Mouse (Mus musculus) MEL (cell line): ENCODE measurements around the gene E130116L18Rik. TPM values are rescaled to one million over a fixed set of nuclear protein-coding genes. Genes with fewer than 3 reads are reported as not detected.

Experiments
- DNase-seq: peaks from one replicate; pipeline ENCODE4 v3.0.0; 2011; ENCODE audit warnings: low read depth, low spot score
- H3K27ac ChIP-seq: 2 replicates; pipeline ENCODE4 v1.5.1; 2012; ENCODE audit warnings: low read depth, mild to moderate bottlenecking, control low read depth, low read length, moderate library complexity; ENCODE audit not compliant: control insufficient read depth
- H3K27me3 ChIP-seq, 2 experiments: fragments of 150-350 bp in 1 of 2; sonication (generic) in 1 of 2; 2 replicates each; pipeline ENCODE4 v1.6.1; 2012; ENCODE audit warnings: low read length in 2 of 2, mild to moderate bottlenecking in 2 of 2, improper control_type of control experiment in 1 of 2, moderate library complexity in 1 of 2; ENCODE audit not compliant: insufficient read depth in 2 of 2, control insufficient read depth in 1 of 2
- H3K36me3 ChIP-seq, 2 experiments: 2 replicates each; pipeline ENCODE4 v1.6.1; 2012 to 2014; ENCODE audit warnings: low read length in 2 of 2, improper control_type of control experiment in 1 of 2, inconsistent platforms in 1 of 2, mild to moderate bottlenecking in 1 of 2; ENCODE audit not compliant: insufficient read depth in 2 of 2, control insufficient read depth in 1 of 2
- H3K4me1 ChIP-seq, 2 experiments: fragments of 150-350 bp in 1 of 2; sonication (generic) in 1 of 2; 2 replicates each; pipeline ENCODE4 v1.6.1; 2012; ENCODE audit warnings: low read length in 2 of 2, improper control_type of control experiment in 1 of 2, mild to moderate bottlenecking in 1 of 2; ENCODE audit not compliant: insufficient read depth in 2 of 2, control insufficient read depth in 1 of 2
- H3K4me3 ChIP-seq, 2 experiments: fragments of 150-350 bp in 1 of 2; sonication (generic) in 1 of 2; 2 replicates each; pipeline ENCODE4 v1.5.1; 2012; ENCODE audit warnings: low read depth in 2 of 2, low read length in 2 of 2, mild to moderate bottlenecking in 2 of 2, moderate library complexity in 2 of 2, control low read depth in 1 of 2, improper control_type of control experiment in 1 of 2; ENCODE audit not compliant: control insufficient read depth in 1 of 2, insufficient read depth in 1 of 2
- H3K79me2 ChIP-seq: 2 replicates; pipeline ENCODE4 v1.6.1; 2012; ENCODE audit warnings: mild to moderate bottlenecking, low read length, moderate library complexity; ENCODE audit not compliant: control insufficient read depth, poor library complexity, insufficient read depth
- H3K9ac ChIP-seq: 2 replicates; pipeline ENCODE4 v1.6.1; 2012; ENCODE audit warnings: low read depth, mild to moderate bottlenecking, control low read depth, low read length, moderate library complexity; ENCODE audit not compliant: control insufficient read depth, poor library complexity, severe bottlenecking
- H3K9me3 ChIP-seq: fragments of 150-350 bp; sonication (generic); replicated peaks from 2 replicates; pipeline ENCODE4 v1.6.1; 2012; ENCODE audit warnings: mild to moderate bottlenecking, low read length, improper control_type of control experiment, moderate library complexity; ENCODE audit not compliant: insufficient read depth
- BHLHE40 ChIP-seq: IDR thresholded peaks from 2 replicates; pipeline ENCODE4 v1.6.1; 2012; ENCODE audit warnings: low read depth, mild to moderate bottlenecking, inconsistent platforms, low read length, improper control_type of control experiment, borderline replicate concordance
- ELF1 ChIP-seq: IDR thresholded peaks from 2 replicates; pipeline ENCODE4 v1.6.1; 2014; ENCODE audit warnings: low read depth, mild to moderate bottlenecking, inconsistent platforms, low read length, improper control_type of control experiment, moderate library complexity
- ETS1 ChIP-seq: IDR thresholded peaks from 2 replicates; pipeline ENCODE4 v1.6.1; 2012; ENCODE audit warnings: low read depth, mild to moderate bottlenecking, inconsistent platforms, low read length, improper control_type of control experiment, moderate library complexity
- GABPA ChIP-seq: IDR thresholded peaks from 2 replicates; pipeline ENCODE4 v1.6.1; 2012; ENCODE audit warnings: low read depth, mild to moderate bottlenecking, inconsistent platforms, low read length, improper control_type of control experiment, moderate library complexity
- JUND ChIP-seq: IDR thresholded peaks from 2 replicates; pipeline ENCODE4 v1.6.1; 2011; ENCODE audit warnings: low read depth, mild to moderate bottlenecking, improper control_type of control experiment, low read length
- MAX ChIP-seq: IDR thresholded peaks from 2 replicates; pipeline ENCODE4 v1.6.1; 2011; ENCODE audit warnings: low read length, improper control_type of control experiment
- MXI1 ChIP-seq: IDR thresholded peaks from 2 replicates; pipeline ENCODE4 v1.6.1; 2011; ENCODE audit warnings: mild to moderate bottlenecking, low read depth, low read length, improper control_type of control experiment
- MYB ChIP-seq: IDR thresholded peaks from 2 replicates; pipeline ENCODE4 v1.6.1; 2011; ENCODE audit warnings: mild to moderate bottlenecking, low read depth, low read length, improper control_type of control experiment
- NELFE ChIP-seq: IDR thresholded peaks from 2 replicates; pipeline ENCODE4 v1.6.1; 2011; ENCODE audit warnings: low read depth, low read length, improper control_type of control experiment
- NRF1 ChIP-seq: IDR thresholded peaks from 2 replicates; pipeline ENCODE4 v1.6.1; 2014; ENCODE audit warnings: low read depth, mild to moderate bottlenecking, inconsistent platforms, low read length, improper control_type of control experiment, moderate library complexity; ENCODE audit not compliant: poor library complexity, insufficient read depth, severe bottlenecking
- SIN3A ChIP-seq: IDR thresholded peaks from 2 replicates; pipeline ENCODE4 v1.6.1; 2012; ENCODE audit warnings: low read length, improper control_type of control experiment, inconsistent platforms
- TCF12 ChIP-seq: IDR thresholded peaks from 2 replicates; pipeline ENCODE4 v1.6.1; 2014; ENCODE audit warnings: low read depth, mild to moderate bottlenecking, inconsistent platforms, low read length, improper control_type of control experiment, moderate library complexity
- UBTF ChIP-seq: IDR thresholded peaks from 2 replicates; pipeline ENCODE4 v1.6.1; 2012; ENCODE audit warnings: low read depth, mild to moderate bottlenecking, inconsistent platforms, low read length, improper control_type of control experiment, moderate library complexity, borderline replicate concordance; ENCODE audit not compliant: insufficient read depth
- USF2 ChIP-seq, 2 experiments: IDR thresholded peaks; 2 replicates each; pipeline ENCODE4 v1.6.1; 2011 to 2012; ENCODE audit warnings: improper control_type of control experiment in 2 of 2, low read length in 2 of 2, borderline replicate concordance in 1 of 2, inconsistent platforms in 1 of 2, low read depth in 1 of 2, mild to moderate bottlenecking in 1 of 2; ENCODE audit not compliant: insufficient read depth in 1 of 2
- ZC3H11A ChIP-seq: IDR thresholded peaks from 2 replicates; pipeline ENCODE4 v1.6.1; 2012; ENCODE audit warnings: low read depth, mild to moderate bottlenecking, inconsistent platforms, low read length, improper control_type of control experiment
- ZNF384 ChIP-seq: IDR thresholded peaks from 2 replicates; pipeline ENCODE4 v1.6.1; 2012; ENCODE audit warnings: low read depth, mild to moderate bottlenecking, inconsistent platforms, low read length, improper control_type of control experiment
- polyA plus RNA-seq, 2 experiments: library from polyadenylated mRNA; stranded (reverse) in 1 of 2; unstranded in 1 of 2; fragments of >175 nt in 1 of 2; fragments of >200 nt in 1 of 2; gene quantifications; 2 replicates each; pipeline versions ENCODE4 v1.2.1 to v1.2.4; 2012; ENCODE audit warnings: low replicate concordance in 2 of 2, low read depth in 1 of 2; ENCODE audit not compliant: insufficient read length in 2 of 2, insufficient read depth in 1 of 2, missing spikeins in 1 of 2
- total RNA-seq: library from RNA; depleted of rRNA; stranded (reverse); fragments of 300-350 nt; gene quantifications from 2 replicates; pipeline ENCODE4 v1.2.3, GENCODE M21; 2012

The E130116L18Rik gene
- total and polyA plus RNA-seq, 3 experiments = not detected

GRCm38 (mm10) chr5:25184594-25184993, 38.4 kb downstream of the E130116L18Rik start:
- H3K4me3 ChIP-seq = no peak overlapping the region
- no peaks in the 10 kb centered on the region for H3K36me3 ChIP-seq
- H3K27ac ChIP-seq = no peak overlapping the region
- no peaks in the 10 kb centered on the region for H3K4me1 ChIP-seq
- no peaks in the 10 kb centered on the region for H3K9me3 ChIP-seq
- no peak overlapping the region for H3K9ac ChIP-seq
- H3K27me3 ChIP-seq = peaks cover 3 to 8% of the 10 kb centered on the region in 2 experiments; a peak in 3 of 4 replicates
- DNase-seq = no peak
- TF ChIP-seq UBTF (no peak), GABPA (no peak), USF2 (IDR thresholded peaks at IDR 0.05; ENCODE audit: borderline replicate concordance in 1 of 2, insufficient read depth in 1 of 2, low read depth in 1 of 2, low read length in 2 of 2) (no peak), MXI1 (no peak), ZNF384 (no peak), SIN3A (no peak), BHLHE40 (no peak), MYB (no peak), ELF1 (no peak)
- TF ChIP-seq, all 39 proteins: peak for 0
- no peaks in the 10 kb centered on the region for H3K79me2 ChIP-seq

GRCm38 (mm10) chr5:25183595-25183994, 39.4 kb downstream of the E130116L18Rik start:
- DNase-seq = no peak
- TF ChIP-seq ELF1 = no peak
- TF ChIP-seq ETS1 = no peak
- TF ChIP-seq ZC3H11A = no peak
- TF ChIP-seq TCF12 = no peak
- no peak for TF ChIP-seq MXI1
- no peak for TF ChIP-seq NRF1
- TF ChIP-seq UBTF = no peak
- no peak for TF ChIP-seq BHLHE40
- TF ChIP-seq ZNF384 = no peak
- TF ChIP-seq JUND = no peak
- TF ChIP-seq GABPA = no peak
- TF ChIP-seq NELFE = no peak
- no peak for TF ChIP-seq MAX
- H3K36me3 ChIP-seq = no peaks in the 10 kb centered on the region

More at GRCm38 (mm10) chr5:25183595-25183994, 39.4 kb downstream of the E130116L18Rik start:
- Histone ChIP-seq H3K9ac (no peak overlapping the region), H3K27ac (no peak overlapping the region), H3K9me3 (no peaks in the 10 kb centered on the region), H3K27me3 (peaks cover 3 to 8% of the 10 kb centered on the region in 2 experiments; a peak in 3 of 4 replicates), H3K4me3 (no peak overlapping the region), H3K4me1 (no peaks in the 10 kb centered on the region), H3K79me2 (no peaks in the 10 kb centered on the region)
